Mouse (Mus musculus): ENCODE results near the gene Cfap97d1. TPM values are rescaled to one million over a fixed set of nuclear protein-coding genes. Genes with fewer than 3 reads are reported as not detected.

Gene Cfap97d1
- polyA plus RNA-seq, 1 experiment from 2014 or later = not detected

Other genes with a start within 250 kb of the Cfap97d1 start
- gene Etv4, start 198.9 kb upstream of the Cfap97d1 start, polyA plus RNA-seq (2016; fragmentation: Nextera tagmentation; extraction: Ambion mirVana) = 7.6 and 8.8 TPM in 2 replicates
- 0.81 and 1.6 TPM in 2 replicates for gene Meox1, start 89.9 kb upstream of the Cfap97d1 start, polyA plus RNA-seq (2016; fragmentation: Nextera tagmentation; extraction: Ambion mirVana)
- gene Sost, start 17.3 kb upstream of the Cfap97d1 start, polyA plus RNA-seq (2016; fragmentation: Nextera tagmentation; extraction: Ambion mirVana) = 1.1 and 1.3 TPM in 2 replicates
- gene Dusp3, start 2.7 kb downstream of the Cfap97d1 start, polyA plus RNA-seq (2016; fragmentation: Nextera tagmentation; extraction: Ambion mirVana) = 11.6 and 12.4 TPM in 2 replicates
- 14.4 and 27.4 TPM in 2 replicates for gene Mpp3, start 44.2 kb downstream of the Cfap97d1 start, polyA plus RNA-seq (2016; fragmentation: Nextera tagmentation; extraction: Ambion mirVana)
- 0.12 and 0.35 TPM in 2 replicates for gene Cd300lg, start 57.2 kb downstream of the Cfap97d1 start, polyA plus RNA-seq (2016; fragmentation: Nextera tagmentation; extraction: Ambion mirVana)
- gene Mpp2, start 104.2 kb downstream of the Cfap97d1 start, polyA plus RNA-seq (2016; fragmentation: Nextera tagmentation; extraction: Ambion mirVana) = 12.8 and 18.6 TPM in 2 replicates
- gene Ppy, start 117.0 kb downstream of the Cfap97d1 start, polyA plus RNA-seq (2016; fragmentation: Nextera tagmentation; extraction: Ambion mirVana) = not detected in 2 replicates
- 0.50 and 0.97 TPM in 2 replicates for gene Pyy, start 123.6 kb downstream of the Cfap97d1 start, polyA plus RNA-seq (2016; fragmentation: Nextera tagmentation; extraction: Ambion mirVana)
- 0.10 TPM in 1 of 2 replicates, not detected in the other for gene Nags, start 161.2 kb downstream of the Cfap97d1 start, polyA plus RNA-seq (2016; fragmentation: Nextera tagmentation; extraction: Ambion mirVana)
- gene Tmem101, start 172.1 kb downstream of the Cfap97d1 start, polyA plus RNA-seq (2016; fragmentation: Nextera tagmentation; extraction: Ambion mirVana) = 36.1 and 41.2 TPM in 2 replicates
- gene Lsm12, start 201.0 kb downstream of the Cfap97d1 start, polyA plus RNA-seq (2016; fragmentation: Nextera tagmentation; extraction: Ambion mirVana) = 119 and 148 TPM in 2 replicates
- 32.3 and 37.8 TPM in 2 replicates for gene G6pc3, start 205.3 kb downstream of the Cfap97d1 start, polyA plus RNA-seq (2016; fragmentation: Nextera tagmentation; extraction: Ambion mirVana)
- gene Hdac5, start 245.9 kb downstream of the Cfap97d1 start, polyA plus RNA-seq (2016; fragmentation: Nextera tagmentation; extraction: Ambion mirVana) = 70.3 and 101 TPM in 2 replicates